Mouse (Mus musculus) kidney, adult 18-20 months (tissue): ENCODE measurements around the gene Tvp23a.

ENCODE experiments used
- DNase-seq: peaks from one replicate; pipeline ENCODE4 v3.0.0; 2021

Tvp23a gene

DNA sequence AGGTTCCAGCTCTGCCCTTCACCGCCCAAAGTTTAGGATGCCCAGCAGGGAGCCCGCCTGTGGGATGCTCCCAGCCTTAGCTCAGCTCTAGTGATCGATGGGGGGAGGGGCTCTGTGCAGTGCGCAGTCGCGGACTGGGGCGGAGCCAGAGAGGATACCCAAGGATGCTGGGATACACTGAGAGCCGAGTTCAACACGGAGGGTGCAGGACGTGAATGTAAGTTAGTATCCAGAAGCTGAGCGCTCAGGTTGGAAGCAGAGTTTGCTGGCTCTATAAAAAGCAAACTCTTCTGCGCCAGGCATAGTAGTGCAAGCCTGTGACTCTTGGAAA, at the start of gene Tvp23a:
Tvp23a (minus strand) TSS at position 99 of the 331 bp plus-strand sequence.
- no peak for DNase-seq

DNA sequence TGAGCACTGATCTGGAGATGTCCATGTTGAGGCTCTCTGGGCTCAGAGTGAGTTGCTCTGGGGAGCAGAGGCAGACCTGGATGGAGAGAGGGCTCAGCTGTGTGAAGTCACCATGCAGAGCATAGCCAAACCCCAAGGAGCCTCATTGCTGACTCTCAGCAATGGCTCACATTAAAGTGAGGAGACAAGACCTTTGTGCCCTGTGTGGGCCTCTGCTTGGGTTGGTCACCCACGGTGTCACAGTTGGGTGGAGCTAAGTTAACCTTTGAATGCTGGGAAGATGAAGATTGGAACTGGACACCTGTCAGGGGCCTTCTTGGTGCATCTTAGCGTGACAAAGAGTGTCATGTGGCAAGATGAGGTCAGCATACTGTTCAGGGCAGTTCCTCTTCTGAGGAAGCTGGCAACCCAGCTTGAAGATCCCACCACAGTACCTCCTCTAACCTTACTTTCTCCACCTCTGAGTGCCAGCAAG, 48.7 kb upstream of the Tvp23a start:
- DNase-seq: peak; percentile 48

DNA sequence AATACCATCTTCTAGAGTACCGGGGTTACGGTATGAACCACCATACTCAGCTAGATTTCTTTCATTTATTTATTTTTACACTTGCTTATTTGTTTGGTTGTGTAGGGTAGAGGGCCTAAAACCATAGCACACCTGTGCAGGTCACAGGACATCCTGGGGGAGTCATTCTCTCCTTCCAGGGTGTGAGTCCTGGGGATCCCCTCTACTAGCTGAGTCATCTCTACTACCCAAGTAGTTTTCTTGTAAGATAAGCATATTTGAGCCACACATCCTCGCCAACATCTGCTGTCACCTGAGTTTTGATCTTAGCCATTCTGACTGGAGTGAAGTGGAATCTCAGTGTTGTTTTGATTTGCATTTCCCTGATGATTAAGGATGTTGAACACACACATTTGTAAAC, 45.4 kb upstream of the Tvp23a start:
- no peak for DNase-seq

DNA sequence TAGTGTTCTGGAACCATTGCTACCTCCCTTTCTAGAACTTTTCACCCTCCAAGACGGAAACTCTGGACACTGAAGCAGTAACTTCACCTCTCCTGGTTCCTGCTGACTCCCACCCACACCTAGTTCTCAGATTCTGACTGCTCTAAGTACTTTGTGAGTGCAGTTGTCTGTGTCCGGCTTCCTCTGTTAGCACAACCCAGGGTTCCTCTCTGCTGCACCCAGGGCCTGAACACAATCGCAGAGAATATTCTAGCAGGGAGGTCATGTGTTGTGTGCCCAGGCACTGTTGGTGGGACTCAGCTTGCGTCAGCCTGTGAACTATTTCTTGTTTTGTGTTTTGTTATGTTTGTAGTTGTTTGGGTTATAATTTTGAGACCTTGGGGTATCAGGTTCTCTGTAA, 44.6 kb upstream of the Tvp23a start:
- DNase-seq: no peak

DNA sequence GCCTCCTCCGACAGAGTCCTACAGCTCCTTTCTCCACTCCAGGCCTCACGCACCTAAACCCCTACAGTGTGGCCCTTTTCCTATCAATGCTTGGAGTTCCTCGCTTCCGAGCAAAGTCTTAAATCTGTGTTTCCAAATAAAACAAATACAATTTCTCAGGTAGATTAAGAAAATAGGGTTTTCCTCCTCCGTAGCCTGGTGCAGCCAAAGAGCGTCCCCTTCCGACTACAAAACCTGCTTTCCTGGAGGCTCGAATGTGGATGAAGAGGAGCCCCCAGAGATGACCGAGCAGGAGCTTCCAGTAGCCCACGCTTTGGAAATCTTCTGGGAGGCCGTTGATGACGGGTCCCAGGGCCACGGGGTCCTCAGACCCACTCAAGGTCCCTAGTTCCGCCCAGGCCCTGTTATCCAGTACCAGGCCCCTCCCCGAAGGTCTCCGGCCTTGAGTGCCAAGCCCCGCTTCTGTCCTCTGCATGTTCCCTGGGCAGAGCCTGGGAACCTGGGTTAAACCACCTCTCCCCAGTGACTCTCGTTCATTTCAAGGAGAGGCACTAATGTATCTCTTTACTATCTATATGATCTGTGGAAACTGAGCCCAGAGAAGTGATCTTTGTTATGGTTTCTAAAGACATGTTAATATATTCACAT, 43.5 kb upstream of the Tvp23a start:
- DNase-seq: no peak

DNA sequence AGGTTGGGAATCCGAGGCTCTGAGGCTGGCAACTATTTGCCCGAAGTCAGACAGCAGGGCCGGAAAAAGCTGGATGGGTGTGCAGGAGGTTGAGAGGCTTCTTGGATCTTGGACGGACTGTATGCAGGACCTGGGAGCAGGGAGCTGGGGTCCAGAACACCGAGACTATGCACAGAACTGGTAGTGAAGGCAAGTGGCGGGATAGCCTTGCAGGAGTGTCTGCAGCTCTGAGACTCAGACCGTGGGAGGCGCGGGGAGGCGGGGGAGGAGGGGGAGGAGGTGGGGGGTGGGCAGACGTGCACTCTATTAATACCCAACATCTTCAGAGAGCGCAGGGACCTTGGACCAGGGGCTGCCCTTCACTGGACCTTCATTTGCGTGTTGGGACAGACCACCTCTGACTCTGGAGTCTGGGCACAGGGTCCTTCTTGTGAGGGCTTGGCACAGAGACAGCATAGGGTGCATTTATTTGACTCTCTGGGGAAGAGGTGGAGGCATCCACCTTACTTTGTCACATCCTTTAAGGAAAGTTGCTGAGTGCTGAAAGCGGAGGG, 42.8 kb upstream of the Tvp23a start:
- no peak for DNase-seq

DNA sequence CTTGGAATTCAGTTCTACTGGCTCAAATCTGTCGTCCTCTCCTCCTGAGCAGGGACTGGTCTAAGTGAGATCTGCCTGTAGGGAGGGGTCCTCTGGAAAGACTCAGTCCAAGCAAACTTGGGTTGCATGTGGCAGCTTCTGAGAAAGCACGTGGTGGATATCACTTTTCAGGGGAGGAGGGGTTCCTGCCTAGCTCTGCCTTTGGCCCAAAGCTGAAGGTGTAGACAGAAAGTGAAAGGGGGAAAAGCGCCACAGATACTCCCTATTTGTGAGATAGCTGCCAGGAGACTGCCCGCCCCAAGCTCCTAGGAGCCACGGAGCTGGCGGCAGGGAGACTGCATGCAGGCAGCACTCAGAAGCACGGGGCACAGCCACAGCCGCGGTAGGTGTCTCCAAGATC, 42.3 kb upstream of the Tvp23a start:
- peak; percentile 34 for DNase-seq

DNA sequence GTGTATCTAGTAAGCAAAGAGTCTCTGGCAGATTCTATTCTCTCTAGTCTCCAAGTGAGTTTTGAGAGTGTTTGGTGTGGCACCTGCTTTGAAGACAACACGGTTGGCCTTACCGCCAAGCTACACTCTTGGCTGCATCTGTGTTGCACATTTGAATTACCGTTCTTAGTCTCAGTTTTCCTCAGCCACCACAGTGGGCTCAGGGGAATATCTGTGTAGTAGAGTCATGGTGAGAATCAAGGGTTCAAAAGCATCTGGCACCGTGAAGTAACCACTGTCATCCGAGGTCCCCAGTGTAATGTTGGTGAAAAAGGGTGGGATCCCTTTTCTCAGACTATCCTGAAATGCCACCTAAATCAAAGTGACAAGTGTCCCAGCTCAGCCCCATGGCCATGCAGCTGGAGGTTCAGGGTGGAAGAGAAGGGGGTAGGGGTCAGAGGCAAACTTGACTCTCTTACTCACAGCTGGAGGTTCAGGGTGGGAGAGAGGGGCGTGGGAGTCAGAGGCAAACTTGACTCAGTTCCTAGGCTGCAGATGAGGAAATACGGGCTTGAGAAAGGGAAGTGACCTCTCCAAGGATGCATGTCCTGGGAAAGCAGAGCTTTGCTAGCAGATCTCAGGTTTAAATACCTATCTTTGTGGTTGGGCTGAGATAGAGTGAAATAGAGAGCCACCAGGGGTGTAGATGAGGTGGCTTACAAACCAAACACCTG, 41.8 kb upstream of the Tvp23a start:
- no peak for DNase-seq

DNA sequence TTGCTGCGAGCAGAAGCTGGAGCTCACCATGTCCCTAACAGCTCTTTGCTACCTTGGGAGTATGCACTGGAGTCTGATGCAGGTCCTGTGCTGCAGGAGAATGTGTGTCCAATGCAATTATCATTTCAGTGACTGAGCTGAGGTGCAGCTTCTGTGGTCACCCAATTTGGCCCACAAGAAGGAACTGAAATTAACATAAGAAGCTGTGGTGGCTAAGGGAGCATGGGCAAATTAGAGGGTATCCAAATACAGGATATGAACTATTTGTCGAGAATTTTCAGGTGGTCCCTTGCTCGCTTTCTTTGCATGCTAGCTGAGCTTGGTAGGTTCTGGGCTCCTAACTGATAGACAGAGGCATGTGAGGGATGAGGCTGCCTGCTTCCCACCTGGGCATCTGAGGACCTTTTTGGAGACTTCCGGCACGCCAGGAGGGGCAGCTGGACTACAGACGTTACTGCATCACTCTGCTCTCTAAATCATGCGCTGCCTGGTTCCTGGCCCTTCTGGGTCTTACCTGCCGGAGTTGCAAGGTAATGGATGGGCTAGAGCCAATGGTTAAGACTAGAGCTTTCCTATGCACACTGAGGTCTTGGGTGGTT, 40.8 kb upstream of the Tvp23a start:
- DNase-seq: no peak

DNA sequence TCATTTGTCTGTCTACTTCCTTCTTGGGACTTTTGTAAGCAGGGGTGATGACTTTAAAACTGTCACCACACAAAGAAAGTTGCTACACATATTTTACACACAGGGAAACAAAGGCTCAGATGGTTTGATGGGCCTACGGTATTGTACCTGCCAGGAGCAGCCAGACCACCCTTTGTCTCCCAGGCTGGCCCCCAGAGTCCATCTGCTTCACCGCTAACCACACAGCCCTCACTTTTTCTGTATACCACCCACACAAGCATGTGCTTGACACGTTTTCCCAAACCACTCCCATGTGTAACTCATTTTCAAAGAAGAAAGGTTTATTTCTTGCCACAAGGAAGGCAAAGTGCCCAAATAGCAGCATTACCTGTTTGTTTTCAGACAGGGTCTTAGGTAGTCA, 39.8 kb upstream of the Tvp23a start:
- DNase-seq: no peak

DNA sequence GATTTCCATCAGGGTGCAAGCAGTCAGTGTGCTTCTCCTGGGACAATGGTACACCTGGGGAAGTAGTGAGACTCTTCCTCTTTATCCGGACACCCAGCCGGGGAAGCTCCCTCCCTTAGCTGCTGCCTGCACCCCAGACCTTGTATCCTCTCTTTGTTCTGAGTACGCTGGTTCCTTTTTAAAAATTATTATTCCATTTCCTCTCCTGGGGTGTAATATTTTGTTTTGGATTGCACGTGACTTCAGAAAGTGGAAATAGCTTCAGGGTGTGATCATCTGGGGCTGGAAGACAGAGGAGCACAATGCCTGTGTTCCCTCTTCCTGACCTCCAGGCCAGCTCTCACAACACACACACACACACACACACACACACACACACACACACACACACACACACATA, 35.2 kb upstream of the Tvp23a start:
- no peak for DNase-seq

DNA sequence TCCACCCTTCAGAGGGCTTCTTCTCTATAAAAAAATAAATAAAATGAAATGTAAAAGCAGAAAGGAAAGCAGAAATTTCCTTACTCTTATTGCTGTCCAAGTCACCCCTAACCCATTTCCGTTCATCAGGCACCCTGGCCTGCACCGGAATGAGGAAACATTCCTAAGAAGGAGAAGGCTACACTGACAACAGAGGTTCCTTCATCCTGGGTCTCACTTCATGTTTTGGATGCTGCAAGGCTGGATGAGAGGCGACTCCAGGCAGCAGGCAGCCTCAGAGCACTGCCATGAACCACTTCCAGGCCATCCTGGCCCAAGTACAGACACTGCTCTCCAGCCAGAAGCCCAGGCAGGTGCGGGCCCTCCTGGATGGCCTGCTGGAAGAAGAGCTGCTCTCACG, 32.7 kb upstream of the Tvp23a start, which contains the start of gene Ciita:
Ciita (plus strand) TSS at position 203 of the 400 bp plus-strand sequence.
- no peak for DNase-seq

DNA sequence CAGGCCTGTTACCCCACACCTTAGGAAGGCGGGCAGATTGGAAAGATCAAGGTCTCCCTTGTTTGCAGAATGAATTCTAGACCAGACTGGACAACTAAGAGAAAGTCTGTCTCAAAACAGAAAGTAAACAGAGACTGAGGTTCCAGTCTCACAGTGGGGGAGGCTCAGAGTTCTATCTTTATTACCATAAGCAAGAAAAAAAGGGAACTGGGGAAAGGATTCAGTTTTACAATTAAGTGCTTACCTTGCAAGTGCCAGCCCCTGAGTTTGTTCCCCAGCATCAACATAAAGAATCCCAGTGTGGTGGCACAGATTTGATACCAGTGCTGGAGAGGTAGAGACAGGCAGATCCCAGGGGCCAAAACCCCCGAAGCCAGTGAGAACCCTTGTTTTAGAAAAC, 28.8 kb upstream of the Tvp23a start:
- no peak for DNase-seq

DNA sequence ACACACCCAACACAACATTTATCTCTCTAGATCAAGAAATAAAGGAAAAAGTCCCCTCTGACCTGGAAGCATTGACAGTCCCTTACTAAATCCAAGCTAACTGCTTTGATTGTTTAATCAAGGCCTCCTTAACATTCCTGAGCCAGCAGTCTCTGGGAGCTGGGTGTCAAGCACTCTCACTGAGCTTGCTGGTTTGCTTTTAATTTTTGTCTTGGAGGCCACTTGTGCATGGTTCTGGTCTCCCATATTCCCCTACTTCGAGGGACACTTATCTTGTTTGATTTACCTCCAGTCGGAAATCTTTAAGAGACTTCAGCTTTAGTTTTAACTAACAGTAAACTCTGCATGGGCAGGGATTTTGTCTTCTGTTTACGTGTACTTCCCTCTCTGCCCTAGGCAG, 27.8 kb upstream of the Tvp23a start:
- DNase-seq: no peak

DNA sequence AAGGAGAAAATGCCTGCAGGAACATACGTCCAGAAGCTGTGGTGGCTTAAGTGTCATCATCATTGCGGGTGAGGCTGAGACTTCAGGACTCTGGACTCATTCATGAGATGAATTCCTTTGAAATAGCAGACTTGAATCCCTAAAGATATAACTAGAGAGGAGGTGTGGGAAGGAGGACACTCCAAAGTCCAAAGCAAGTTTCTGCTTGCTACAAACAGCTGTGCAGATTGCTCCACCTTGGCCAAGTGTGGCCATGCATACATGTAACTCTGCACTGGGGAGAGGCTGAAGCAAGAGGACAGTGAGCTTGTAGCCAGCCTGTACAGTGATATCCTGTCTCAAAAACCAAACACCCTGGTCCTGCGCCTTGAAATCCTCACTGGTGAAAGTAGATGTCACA, 24.8 kb upstream of the Tvp23a start:
- DNase-seq: peak; percentile 23

DNA sequence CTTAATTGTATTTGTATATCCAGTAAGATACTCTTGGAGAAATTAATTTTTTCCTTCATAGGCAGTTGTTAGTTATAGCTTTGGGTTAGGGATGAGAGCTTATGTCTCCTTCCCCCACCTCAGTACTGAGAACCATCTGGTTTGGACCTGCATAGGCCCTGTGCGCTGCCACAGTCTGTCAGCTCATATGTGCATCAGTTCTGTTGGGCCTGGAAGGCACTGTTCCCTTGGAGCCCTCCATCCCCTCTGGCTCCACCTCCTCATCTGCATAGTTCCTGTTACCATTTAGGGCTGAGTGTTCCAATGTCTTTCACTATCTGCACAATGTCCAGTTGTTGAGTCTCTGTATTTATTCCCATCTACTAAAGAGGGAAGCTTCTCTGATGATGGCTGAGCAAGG, 21.0 kb upstream of the Tvp23a start:
- DNase-seq: no peak

DNA sequence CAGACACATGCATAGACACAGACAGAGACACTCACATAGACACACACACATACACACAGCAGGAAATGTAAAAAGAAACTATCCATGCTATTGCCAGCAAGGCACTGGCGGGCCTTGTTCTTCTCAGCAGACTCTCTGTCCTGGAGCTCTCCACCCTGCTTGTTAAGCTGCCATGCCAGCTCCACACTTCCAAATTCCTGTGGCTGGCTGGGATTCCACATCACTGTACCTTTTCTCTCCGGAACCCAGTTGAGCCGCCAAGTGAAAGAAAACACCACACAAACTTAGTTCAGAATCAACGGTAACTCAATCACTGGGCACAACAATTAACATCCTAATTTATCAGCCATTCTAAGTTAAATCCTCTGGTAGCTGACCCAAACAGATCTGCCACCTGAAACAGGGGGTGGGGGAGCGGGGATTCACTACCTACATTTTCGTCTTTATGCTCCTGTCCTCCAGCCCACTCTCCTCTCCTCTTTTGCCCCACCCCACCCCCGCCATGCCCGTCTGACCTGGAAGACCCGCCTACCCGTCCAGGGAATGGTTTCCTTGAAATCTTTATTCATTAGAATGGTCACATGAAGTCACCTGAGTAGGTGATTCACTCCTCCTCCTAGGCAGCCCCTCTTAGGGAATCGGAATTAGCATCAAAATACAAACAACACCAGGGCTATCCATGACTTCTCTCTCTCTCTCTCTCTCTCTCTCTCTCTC, 20.4 kb upstream of the Tvp23a start:
- DNase-seq: no peak

DNA sequence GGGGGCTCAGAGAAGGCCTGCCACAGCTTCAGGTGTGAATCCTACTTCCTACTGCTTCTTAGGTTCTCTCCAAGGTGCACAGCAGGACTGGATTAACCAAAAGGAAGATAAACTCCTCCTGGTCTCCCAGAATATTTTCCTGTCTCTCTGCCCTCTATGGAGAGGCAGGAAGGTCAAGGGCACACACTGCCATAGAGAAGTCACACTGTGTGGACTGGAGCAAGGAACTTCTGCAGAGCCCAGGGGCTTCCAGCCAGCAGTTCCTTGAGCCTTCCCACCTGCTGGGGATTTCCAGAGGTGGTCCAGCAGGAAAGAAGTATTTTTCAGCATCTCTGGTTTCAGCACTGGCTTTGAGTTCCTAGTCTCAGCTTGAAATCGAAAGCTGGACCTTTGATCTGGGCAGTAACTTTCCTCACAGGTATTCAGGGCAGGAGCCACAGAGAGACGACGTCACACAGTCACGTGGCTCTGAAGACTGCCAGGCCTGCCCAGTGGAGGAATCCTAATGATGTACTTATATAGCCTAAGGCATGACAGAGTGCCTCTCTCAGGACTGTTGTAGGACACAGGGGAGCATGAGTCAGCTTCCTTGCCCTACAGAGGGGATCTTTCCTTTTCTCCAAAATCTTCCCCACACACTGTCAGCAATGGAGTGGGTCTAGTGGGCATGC, 18.0 kb upstream of the Tvp23a start:
- peak; percentile 49 for DNase-seq

DNA sequence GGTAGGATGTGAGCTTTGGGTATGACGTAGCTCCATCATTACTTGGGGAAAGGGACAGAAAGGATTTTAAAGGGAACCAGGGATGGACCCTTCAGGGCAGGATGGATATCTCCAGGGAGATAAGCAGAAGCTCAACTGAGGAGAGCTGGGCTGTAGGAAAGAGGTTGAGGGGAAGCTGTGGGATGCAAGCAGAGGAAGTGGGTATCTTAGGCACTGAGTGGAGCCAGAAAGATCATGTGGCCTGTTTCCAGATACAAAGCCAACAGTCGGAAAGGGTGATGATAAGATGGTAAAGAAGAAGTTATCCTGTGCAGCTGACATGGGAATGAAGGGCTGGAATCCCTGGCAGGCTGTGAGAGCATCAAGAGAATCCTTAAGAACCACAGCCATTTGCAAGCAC, 14.0 kb upstream of the Tvp23a start:
- DNase-seq: no peak

DNA sequence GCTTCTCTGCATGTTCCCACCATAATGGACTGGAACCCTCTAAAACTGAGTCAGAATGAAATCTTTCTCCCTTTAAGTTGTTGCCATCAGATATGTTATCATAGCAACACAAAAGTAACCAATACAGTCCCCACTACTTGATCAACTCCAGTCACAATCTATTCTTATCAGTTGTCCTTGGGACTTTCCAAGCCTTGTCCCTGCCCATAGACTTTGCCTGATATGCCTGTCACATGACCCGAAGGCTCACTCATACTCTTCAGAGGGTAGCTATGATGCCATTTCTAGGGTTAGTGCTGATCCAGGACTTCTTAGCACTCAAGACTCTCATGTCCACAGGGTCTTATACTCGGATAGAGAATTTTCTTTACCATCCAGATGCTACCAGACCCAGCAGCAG, 13.0 kb upstream of the Tvp23a start:
- DNase-seq: no peak

DNA sequence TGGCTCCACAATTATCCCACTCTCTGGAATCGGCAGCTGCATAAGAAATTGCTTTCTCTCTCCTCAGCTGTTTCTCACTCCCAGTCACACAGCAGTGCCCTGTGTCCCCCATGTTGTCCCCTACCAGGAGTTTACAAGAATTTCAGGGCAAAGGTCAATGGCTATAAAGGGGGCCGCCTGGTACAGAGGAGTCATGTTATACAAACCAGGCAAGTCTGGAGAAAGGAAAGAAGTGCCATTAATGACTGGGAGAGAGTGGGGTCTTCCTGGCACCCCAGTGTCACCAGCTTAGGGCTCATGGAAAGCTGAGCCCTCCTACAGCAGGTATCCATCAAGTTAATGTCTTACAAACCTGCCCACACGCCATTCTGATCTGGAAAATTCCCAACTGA, 7.4 kb upstream of the Tvp23a start:
- DNase-seq: no peak

DNA sequence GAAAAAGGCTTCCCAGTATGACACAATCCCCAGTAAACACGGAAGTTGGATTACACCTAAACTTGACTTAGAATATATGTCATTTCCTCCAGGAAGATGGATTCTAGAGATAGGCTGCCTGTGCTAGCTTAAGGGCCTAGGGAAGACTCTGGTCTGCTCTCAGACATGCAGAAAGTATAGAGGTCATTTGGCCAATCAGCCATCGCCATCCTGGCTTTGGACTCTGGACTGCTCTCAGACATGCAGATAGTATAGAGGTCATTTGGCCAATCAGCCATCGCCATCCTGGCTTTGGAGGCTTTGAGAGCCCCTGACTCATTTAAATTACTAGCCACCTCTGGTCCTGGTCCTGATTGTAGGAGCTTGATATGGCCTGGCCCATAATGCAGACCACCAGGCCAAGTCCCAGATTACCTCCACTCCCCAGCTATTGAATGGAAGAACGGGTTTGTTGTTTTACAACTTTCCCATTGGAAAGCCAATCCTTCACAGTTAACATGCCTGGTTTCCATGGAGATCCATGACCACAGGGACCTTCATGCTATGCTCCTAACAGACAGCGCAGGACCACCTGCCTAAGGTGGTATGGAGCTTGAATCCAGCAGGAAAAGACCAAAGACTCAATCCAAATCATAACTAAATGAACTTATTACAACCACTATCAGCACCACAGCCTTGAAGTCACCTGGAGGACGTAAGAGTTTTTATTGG, 6.9 kb upstream of the Tvp23a start:
- DNase-seq: no peak
